Mouse (Mus musculus): ENCODE data around the gene Arhgap45. TPM values are rescaled to one million over a fixed set of nuclear protein-coding genes. Genes with fewer than 3 reads are reported as not detected.
"Not testable (repeated sequence)": the region's sequence is repeated elsewhere in the genome, so short reads cannot be mapped to it uniquely, and the experiment has no call there.

The Arhgap45 gene
- total RNA-seq, 4 experiments from 2014 or later, result 3.6 to 9.6 (median 6.0) TPM

GRCm38 (mm10) chr10:80054911-80055310 is 38.5 kb downstream of the Arhgap45 start:
- not testable (repeated sequence) for DNase-seq (ENCODE audit: low spot score in 2 of 2)

GRCm38 (mm10) chr10:80055364-80055763 is 38.9 kb downstream of the Arhgap45 start:
- DNase-seq (ENCODE audit: low spot score in 2 of 2), result no peak

- DNase-seq (ENCODE audit: low spot score in 2 of 2), result no peak
Observed at GRCm38 (mm10) chr10:80055891-80056290, 39.4 kb downstream of the Arhgap45 start.

DNA sequence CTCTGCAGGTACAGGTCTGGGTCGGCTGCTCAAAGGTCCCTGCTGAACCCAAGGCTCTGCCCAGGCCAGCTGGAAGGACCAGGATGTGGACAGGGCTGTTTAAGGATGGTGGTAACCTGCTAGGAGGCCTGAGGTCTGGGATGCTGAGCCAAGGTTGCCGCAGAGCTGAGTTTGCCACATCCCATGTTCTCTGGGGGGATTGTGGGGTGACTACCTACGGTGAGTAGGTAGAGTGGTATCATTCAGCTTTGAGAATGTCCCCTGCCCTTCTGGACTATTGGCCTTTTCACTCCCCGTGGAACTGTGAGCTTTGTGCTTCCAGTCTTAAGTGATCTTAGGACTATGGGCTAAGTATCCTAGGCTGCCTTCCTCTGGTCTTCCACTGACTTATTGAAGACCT is 40.1 kb downstream of the Arhgap45 start:
- DNase-seq (ENCODE audit: low spot score in 2 of 2), result no peak

DNA sequence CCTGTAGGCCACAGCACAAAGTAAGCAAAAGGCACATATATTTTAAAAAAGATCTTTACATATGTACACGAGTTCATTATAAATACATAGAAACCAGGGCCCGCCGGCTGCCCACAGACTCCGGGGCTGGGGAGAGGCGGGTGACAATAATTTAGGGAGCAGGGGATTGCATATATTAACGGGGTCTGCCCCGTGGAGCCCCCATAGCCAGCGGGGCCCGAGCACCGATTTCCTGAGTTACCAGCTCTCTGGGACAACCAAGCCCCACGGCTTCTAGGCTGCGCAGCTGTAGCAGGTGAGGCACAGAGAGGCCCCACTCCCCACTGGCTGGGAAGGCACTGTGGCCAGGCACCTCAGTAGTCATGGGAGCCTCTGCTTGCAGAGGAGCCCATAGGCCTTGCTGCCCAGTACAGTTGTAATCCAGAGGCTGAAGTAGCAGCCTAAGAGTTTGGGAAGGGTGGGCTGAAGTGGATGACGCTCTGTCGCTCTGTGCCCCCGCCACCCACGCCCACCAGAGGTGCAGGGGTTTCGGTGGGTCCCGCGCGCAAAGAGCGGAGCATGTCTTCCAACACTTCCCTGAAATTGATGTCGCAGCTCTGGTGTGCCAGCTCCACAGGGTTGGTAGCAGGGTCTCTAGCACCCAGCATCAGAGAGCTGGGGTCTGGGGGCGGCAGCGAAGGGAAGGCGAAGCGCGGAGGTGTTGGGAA is 40.7 kb downstream of the Arhgap45 start:
- no peak for DNase-seq (ENCODE audit: low spot score in 2 of 2)

DNA sequence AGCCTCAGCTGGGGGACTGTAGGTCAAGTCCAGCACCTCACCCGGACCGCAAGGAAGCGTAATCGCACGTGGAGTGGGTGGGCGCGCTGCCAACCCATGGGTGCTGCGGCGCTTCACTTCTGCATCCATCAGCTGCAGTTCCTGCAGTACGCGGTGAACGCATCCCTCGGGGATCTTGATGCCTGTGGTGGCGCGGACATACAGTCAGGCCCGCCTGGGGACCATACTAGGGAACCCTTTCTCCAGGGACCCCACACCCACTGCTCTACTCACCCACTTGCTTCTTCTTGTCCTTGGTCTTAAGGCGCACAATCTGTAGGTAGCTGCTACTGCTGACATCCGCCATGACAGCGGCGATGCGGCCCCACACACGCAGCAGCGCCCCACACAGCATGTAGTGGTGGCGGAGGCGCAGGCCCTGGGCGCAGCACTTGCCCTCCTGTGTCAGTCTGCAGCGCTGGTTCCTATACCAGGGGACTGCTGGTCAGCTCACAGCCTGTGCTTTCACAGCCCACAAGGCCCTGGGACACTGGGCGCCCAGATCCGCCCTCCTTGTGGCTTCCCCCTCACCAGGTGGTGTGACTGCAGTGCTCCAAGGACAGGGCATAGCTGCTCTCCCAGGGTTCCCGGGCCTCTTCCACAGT is 41.4 kb downstream of the Arhgap45 start:
- DNase-seq (ENCODE audit: low spot score in 2 of 2), result no peak

DNA sequence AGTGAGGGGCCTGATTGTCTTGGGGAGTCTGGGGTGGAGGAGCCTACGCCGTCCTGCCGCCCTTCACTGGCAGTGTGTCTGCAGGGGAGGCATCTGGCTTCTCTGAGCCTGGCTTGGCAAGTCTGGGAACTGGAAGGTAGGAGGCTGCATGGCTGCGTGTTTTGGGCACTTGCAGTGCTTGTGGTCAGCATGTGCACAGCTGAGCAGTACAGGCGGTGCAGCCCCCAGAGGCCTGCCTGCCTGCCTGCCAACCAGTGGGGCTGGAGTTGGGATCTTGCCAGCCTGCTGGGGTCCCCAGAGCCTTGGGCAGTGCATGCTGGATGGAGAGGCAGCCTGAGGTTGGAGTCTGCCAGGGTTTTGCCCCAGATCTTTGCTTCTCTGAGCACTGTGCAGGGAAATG is 46.7 kb downstream of the Arhgap45 start:
- no peak for DNase-seq (ENCODE audit: low spot score in 2 of 2)

DNA sequence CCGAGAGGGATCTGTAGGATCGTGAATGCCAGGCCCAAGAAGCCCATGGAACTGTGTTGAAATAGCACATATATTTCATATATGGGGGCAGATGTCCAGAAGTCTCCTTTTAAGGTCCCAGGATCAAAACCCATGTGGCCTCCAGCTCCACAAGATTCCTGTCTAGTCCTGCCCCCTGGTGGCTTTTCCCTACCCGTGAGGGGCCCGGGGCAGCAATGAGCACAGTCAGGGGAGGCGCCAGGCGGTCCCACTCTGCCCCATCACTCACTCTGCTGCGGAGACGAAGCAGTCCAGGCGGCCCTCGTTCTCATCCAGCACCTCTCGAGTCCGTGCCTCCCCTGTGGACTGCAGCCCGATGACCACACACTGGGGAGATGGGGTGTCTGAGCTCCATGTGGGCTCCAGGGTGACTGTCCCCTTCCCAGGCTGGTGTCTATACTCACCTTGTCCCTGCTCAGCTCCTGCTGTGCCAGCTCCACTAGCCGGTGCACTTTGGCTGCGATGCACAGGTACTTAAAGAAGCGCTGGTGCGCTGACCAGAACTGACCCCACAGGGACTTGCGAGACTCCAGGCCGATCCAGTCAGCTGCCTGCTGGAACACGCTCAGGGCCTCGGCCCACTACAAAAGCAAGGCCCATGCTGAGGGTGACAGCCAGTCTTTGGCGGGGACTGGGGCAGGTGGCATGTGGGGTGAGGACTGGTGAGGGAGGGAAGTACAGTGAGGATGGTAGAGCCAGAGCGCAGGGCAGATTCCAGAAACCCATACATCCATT is 47.6 kb downstream of the Arhgap45 start:
- no peak for DNase-seq (ENCODE audit: low spot score in 2 of 2)

- DNase-seq (ENCODE audit: low spot score in 2 of 2), result no peak
Observed at GRCm38 (mm10) chr10:80069251-80069650, 52.8 kb downstream of the Arhgap45 start.

GRCm38 (mm10) chr10:80069948-80070450 is 53.5 kb downstream of the Arhgap45 start:
- no peak for DNase-seq (ENCODE audit: low spot score in 2 of 2)

DNA sequence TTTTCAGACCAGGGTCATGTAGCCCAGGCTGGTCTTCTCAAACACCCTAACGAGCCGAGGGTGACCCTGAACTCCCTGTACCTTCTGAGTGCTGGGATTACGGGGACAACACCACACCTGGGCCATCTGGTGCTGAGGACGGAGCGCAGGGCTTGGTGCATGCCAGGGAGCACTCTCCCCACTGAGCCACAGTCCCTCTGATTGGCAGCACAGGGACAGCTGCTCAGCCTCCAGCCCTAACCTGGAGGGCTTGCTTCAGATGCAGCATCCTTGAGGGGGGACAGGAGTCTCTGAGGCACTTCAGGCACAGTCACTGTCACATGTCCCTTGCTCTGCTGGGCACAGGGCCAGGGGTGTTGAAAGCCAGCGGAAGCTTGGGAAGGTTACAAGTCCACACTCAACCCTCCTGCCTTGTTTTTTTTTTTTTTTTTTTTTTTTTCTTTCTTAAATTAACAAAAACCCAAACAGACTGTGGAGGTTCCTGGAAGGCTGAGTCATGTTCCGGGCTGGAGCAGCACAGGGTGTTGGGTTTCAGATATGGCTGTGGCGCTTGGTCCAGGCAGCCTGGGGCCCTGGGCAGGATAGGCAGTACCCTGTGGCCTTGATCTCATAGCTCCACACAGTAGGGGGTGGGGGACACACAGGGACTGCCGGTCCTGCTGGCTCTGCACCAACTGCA is 54.5 kb downstream of the Arhgap45 start:
- peak in 1 of 2 experiments; percentile 75 for DNase-seq (ENCODE audit: low spot score in 2 of 2)

- DNase-seq (ENCODE audit: low spot score in 2 of 2), result no peak
Observed at GRCm38 (mm10) chr10:80071516-80071900, 55.1 kb downstream of the Arhgap45 start.

DNA sequence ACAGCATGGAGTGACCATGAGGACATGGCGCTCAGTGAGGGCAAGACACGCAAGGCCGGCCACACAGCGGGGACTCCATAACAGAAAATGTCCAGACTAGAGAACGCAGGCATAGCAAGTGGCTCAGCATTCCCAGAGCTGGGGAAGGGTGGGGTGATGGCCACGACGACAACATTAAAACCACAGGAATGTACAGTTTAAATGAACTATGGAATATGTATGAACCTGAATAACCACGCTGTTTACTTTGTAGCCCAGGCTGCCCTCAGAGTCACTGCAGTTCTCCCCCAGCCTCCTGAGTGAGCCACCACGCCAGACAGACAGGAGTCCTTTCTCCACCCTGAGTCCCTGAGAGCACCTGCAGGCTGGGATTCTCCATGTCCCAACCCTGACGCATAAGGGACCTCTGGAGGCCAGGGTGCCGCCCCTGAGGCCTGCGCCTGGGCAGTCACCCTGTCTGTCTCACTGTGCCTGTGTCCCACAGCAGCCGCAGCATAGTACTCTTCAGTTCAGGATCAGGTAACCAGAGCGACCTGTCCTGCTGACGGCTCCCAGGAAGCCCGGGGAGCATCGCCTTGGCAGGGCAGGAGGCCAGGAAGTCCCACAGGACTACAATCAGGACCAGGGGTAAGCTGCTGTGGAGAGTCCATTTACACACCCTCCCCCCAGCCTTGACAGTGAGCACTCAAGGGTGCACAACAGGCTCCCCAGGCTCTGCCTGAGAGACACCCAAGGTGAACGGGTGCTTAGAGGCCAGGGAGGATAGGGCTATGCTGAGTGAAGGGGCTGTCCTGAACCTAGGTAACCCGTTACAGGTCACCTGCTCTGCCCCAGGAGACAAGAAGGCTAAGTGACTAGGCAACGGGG is 56.4 kb downstream of the Arhgap45 start:
- no peak for DNase-seq (ENCODE audit: low spot score in 2 of 2)

- no peak for DNase-seq (ENCODE audit: low spot score in 2 of 2)
Observed at GRCm38 (mm10) chr10:80074813-80075601, 58.6 kb downstream of the Arhgap45 start.

DNA sequence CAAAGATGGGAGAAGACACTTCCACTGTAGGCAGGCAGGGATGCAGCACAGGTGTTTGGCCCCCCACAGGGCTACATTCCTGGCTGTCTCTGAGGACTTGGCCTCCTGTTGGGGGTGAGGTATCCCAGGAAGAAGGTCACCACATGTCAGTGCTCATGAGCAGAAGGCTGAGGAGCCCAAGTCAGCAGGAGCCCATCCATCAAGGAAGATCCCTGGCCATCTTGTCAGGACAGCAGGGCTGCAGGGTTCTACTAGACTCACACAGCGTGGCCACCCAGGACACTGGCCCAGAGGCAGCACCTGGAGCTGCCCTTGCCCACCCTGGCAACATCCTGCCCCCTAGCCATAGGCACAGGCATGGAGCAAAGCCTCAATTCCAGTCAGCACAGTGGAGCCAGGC is 59.5 kb downstream of the Arhgap45 start:
- no peak for DNase-seq (ENCODE audit: low spot score in 2 of 2)

DNA sequence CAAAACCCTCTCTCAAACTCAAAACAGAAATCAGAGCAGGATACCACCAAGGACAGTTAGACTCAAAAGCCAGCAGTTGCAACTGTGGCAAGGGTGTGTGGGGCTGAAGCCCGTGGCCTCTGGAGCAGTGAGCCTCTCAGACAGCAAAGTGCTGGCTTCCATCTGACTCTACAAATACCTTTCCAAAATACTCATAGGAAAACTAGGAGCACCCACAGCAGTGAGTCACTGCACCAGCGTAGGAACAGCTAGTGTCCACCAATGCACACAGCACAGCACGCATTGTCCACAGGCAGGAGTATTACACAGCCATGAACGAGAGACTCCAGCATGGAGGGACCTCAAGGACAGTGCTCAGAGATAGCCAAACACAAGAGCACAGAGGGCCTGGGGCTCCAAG is 59.9 kb downstream of the Arhgap45 start:
- DNase-seq (ENCODE audit: low spot score in 2 of 2), result no peak

GRCm38 (mm10) chr10:80077312-80077711 is 60.9 kb downstream of the Arhgap45 start:
- no peak for DNase-seq (ENCODE audit: low spot score in 2 of 2)

DNA sequence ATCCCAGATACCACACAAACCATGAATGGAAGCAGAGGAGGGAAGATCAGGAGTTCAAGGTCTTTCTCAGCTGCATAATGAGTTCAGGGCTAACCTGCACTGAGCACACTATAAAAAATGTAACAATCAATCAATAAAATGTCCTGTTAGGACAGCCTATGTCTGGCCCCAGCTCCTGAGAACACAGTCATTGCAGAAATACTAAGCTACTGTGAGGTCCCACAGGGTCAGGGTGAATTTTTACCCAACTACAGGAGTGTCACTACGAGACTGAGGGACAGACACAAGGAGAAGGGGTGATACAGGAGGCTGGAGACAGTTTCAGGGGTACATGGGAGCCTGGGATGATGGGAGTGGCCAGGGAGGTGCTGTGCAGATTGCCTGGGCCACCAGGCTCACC is 61.9 kb downstream of the Arhgap45 start:
- no peak for DNase-seq (ENCODE audit: low spot score in 2 of 2)

DNA sequence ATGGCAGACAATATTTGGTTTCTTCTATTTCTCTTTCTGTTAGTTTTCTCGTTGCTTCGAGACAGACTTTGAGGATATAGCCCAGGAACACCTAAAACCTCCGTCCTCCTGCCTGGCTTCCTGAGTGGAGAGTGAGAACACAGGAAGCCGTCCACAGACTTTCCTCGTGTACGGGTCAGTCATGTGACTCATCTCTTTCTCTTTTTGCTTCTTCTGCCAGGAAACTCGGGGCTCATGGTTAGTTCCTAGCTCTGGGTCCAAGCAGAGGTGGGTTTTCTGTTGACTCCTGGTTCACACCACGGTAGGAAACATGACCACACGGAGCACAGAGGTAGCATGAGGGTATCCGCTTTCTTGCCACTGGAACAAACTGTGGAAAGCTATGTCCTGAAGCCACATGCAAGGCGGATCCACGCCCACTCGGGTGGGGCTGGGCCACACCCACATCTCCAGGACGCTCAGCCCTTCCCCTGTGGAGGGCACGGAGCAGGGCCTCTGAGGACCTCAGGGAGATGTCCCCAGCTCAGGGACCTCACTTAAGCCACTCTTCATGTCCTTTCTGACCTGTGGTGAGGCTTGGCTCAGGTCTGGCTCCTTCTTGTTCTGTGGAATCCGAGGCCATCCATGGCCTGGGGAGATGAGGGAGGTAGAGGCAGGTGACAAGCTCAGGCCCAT is 64.1 kb downstream of the Arhgap45 start:
- no peak for DNase-seq (ENCODE audit: low spot score in 2 of 2)
